Mouse (Mus musculus) kidney, adult 2 months (tissue): ENCODE results near the gene AC131692.1.

Experiments used
- CTCF ChIP-seq: fragments of 200-500 bp; conservative IDR thresholded peaks from 2 replicates; pipeline ENCODE4 v1.5.1; 2011; ENCODE audit warnings: low read depth, mild to moderate bottlenecking, control low read depth, low read length, moderate library complexity, mixed read lengths; ENCODE audit not compliant: insufficient read depth, insufficient read length
- POLR2A ChIP-seq: fragments of 200-500 bp; IDR thresholded peaks from one replicate; pipeline ENCODE4 v1.6.1; 2011; ENCODE audit warnings: low read depth, low read length, control low read depth

DNA sequence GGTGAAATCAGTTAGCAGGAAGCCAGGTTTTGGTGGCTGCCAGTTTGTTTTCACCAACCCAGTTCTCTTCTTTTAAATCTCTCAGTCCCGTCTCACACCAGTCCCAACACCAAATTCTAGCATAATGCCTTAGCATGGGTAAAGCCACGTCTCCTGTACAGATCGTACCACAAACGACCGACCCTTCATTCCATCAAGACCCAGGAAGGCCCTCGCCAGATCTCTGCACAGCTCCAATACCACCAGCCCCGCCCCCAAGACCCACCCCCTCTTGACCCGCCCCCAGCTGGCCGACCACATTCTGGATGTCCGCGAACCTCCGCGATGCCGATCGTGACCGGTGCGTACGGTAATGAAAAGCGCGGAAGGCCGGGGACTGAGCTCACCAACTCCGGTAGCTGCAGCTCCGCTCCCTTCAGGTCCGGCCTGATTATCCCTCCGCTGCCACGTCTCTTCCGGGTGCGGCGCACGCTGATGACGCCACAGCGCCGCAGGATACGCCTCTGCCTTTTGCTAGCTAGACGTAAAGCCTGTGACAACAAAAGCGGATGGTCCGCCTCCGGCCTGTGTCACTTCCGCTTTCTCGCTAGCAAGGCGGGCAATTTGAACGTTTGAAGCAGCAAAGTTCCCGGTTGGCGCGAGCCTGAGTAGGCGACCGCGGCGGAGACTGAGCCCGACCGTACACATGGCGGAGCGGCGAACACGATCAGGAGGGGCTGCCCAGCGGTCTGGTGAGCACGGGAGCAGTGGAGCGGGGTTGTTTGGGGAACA is 9.6 kb upstream of the AC131692.1 start, which contains the start of the genes Zfpl1 and Cdca5:
- TF ChIP-seq CTCF (no peak), POLR2A (peak; percentile 58)
